Mouse (Mus musculus) lung, postnatal 0 days (tissue): ENCODE data around the gene Katnbl1. TPM values are rescaled to one million over a fixed set of nuclear protein-coding genes. Genes with fewer than 3 reads are reported as not detected.
"Not testable (repeated sequence)": the region's sequence is repeated elsewhere in the genome, so short reads cannot be mapped to it uniquely, and the experiment has no call there.

ENCODE experiments used
- ATAC-seq: fragments of 200-750 bp; cut with Nextera tagmentation; 2 replicates; pipeline ENCODE4 v1.8.0; 2017; ENCODE audit warnings: moderate library complexity
- DNase-seq: peaks from one replicate; pipeline ENCODE4 v3.0.0-alpha.2; 2016; ENCODE audit warnings: low spot score
- H3K27ac ChIP-seq: fragments of 300-500 bp; sonication (generic); 2 replicates; pipeline ENCODE4 v1.5.1; 2014; ENCODE audit warnings: antibody characterized with exemption, mild to moderate bottlenecking, low read length, mixed read lengths
- H3K27me3 ChIP-seq: fragments of 300-500 bp; sonication (generic); replicated peaks from 2 replicates; pipeline ENCODE4 v1.6.1; 2014; ENCODE audit warnings: low read length, mixed read lengths; ENCODE audit not compliant: insufficient read depth
- H3K36me3 ChIP-seq: fragments of 300-500 bp; sonication (generic); 2 replicates; pipeline ENCODE4 v1.6.1; 2014; ENCODE audit warnings: low read length, mixed read lengths; ENCODE audit not compliant: insufficient read depth
- H3K4me1 ChIP-seq: fragments of 300-500 bp; sonication (generic); 2 replicates; pipeline ENCODE4 v1.6.1; 2014; ENCODE audit warnings: antibody characterized with exemption, low read depth, low read length, mixed read lengths; ENCODE audit not compliant: insufficient read depth
- H3K4me2 ChIP-seq: fragments of 300-500 bp; sonication (generic); replicated peaks from 2 replicates; pipeline ENCODE4 v1.6.1; 2014; ENCODE audit warnings: low read depth, mild to moderate bottlenecking, low read length, moderate library complexity, mixed read lengths
- H3K4me3 ChIP-seq: fragments of 300-500 bp; sonication (generic); 2 replicates; pipeline ENCODE4 v1.5.1; 2014; ENCODE audit warnings: low read depth, low read length
- H3K9ac ChIP-seq: fragments of 300-500 bp; sonication (generic); replicated peaks from 2 replicates; pipeline ENCODE4 v1.6.1; 2014; ENCODE audit warnings: low read depth, mild to moderate bottlenecking
- H3K9me3 ChIP-seq: fragments of 300-500 bp; sonication (generic); 2 replicates; pipeline ENCODE4 v1.6.1; 2016; ENCODE audit warnings: low read length, mixed read lengths
- CTCF ChIP-seq: IDR thresholded peaks from 2 replicates; pipeline ENCODE4 v1.5.1; 2016; ENCODE audit warnings: antibody characterized with exemption, mild to moderate bottlenecking
- EP300 ChIP-seq: IDR thresholded peaks from 2 replicates; pipeline ENCODE4 v1.6.1; 2016; ENCODE audit warnings: antibody characterized with exemption, mild to moderate bottlenecking, control low read depth
- WGBS: fragments of 180-500 bp; shearing (Covaris S2); extraction: QIAGEN DNeasy Blood & Tissue Kit; methylation state at CpG from one replicate; pipeline ENCODE4 v1.1.7; 2014; 5-methylcytosine and 5-hydroxymethylcytosine counted together
- polyA plus RNA-seq: library from polyadenylated mRNA; unstranded; fragments of >200 nt; fragmentation: Nextera tagmentation; extraction: Ambion mirVana; gene quantifications from 2 replicates; pipeline ENCODE4 v1.2.1, GENCODE M21; 2015

The Katnbl1 gene
- polyA plus RNA-seq, 1 experiment from 2014 or later = 22.3 TPM

- Histone ChIP-seq H3K9me3 (no peaks in the 10 kb centered on the region), H3K4me1 (no peaks in the 10 kb centered on the region), H3K27ac (no peak overlapping the region), H3K4me3 (no peak overlapping the region), H3K36me3 (no peaks in the 10 kb centered on the region), H3K9ac (no peak overlapping the region), H3K4me2 (no peak overlapping the region), H3K27me3 (no peaks in the 10 kb centered on the region)
- no peak for TF ChIP-seq EP300
- TF ChIP-seq CTCF = no peak
- DNase-seq (no peak), ATAC-seq (no peak)
- 83% methylated on average over 5 of the region's 5 CpGs for WGBS
Observed at GRCm38 (mm10) chr2:112390843-112391242, 11.8 kb downstream of the Katnbl1 start.

- Histone ChIP-seq H3K27me3 (no peaks in the 10 kb centered on the region), H3K4me3 (no peak overlapping the region), H3K36me3 (no peaks in the 10 kb centered on the region), H3K27ac (no peak overlapping the region), H3K4me2 (no peak overlapping the region), H3K9me3 (no peaks in the 10 kb centered on the region), H3K9ac (no peak overlapping the region), H3K4me1 (no peaks in the 10 kb centered on the region)
- whole genome bisulfite sequencing = 65% methylated on average over 4 of the region's 4 CpGs
- DNase-seq (peak; percentile 25), ATAC-seq (no peak)
- no peak for TF ChIP-seq EP300
- no peak for TF ChIP-seq CTCF
Observed at GRCm38 (mm10) chr2:112391346-112392000, 12.5 kb downstream of the Katnbl1 start.

- Histone ChIP-seq H3K27me3 (no peaks in the 10 kb centered on the region), H3K9ac (no peak overlapping the region), H3K36me3 (no peaks in the 10 kb centered on the region), H3K4me2 (no peak overlapping the region), H3K4me1 (no peaks in the 10 kb centered on the region), H3K9me3 (no peaks in the 10 kb centered on the region), H3K27ac (no peak overlapping the region), H3K4me3 (no peak overlapping the region)
- 77% methylated on average over 1 of the region's 1 CpGs for WGBS
- no peak for ATAC-seq
- TF ChIP-seq CTCF = no peak
- TF ChIP-seq EP300 = no peak
- DNase-seq = no peak
Observed at GRCm38 (mm10) chr2:112392689-112393088, 13.7 kb downstream of the Katnbl1 start.

GRCm38 (mm10) chr2:112393958-112394357 lies 14.9 kb downstream of the Katnbl1 start:
- Histone ChIP-seq H3K9ac (no peak overlapping the region), H3K4me1 (no peaks in the 10 kb centered on the region), H3K4me3 (no peak overlapping the region), H3K27me3 (no peaks in the 10 kb centered on the region), H3K9me3 (no peaks in the 10 kb centered on the region), H3K27ac (no peak overlapping the region), H3K36me3 (no peaks in the 10 kb centered on the region), H3K4me2 (no peak overlapping the region)
- no peak for ATAC-seq
- TF ChIP-seq EP300 (no peak), CTCF (no peak)
- DNase-seq = no peak

GRCm38 (mm10) chr2:112396649-112397048 lies 17.6 kb downstream of the Katnbl1 start:
- no peak overlapping the region for H3K4me2 ChIP-seq
- DNase-seq = peak; percentile 45
- H3K4me1 ChIP-seq = no peaks in the 10 kb centered on the region
- H3K9me3 ChIP-seq = no peaks in the 10 kb centered on the region
- ATAC-seq = no peak
- H3K27me3 ChIP-seq = no peaks in the 10 kb centered on the region
- no peak overlapping the region; the same call in 1 of the 2 replicates for H3K27ac ChIP-seq
- H3K4me3 ChIP-seq = no peak overlapping the region
- no peaks in the 10 kb centered on the region for H3K36me3 ChIP-seq
- no peak overlapping the region for H3K9ac ChIP-seq
- no peak for TF ChIP-seq CTCF
- no peak for TF ChIP-seq EP300
- 38% methylated on average over 1 of the region's 1 CpGs for WGBS

- Histone ChIP-seq H3K9me3 (no peaks in the 10 kb centered on the region), H3K9ac (no peak overlapping the region), H3K4me3 (no peak overlapping the region), H3K36me3 (no peaks in the 10 kb centered on the region; the same call in 1 of the 2 replicates), H3K4me2 (no peak overlapping the region), H3K4me1 (no peaks in the 10 kb centered on the region), H3K27ac (no peak overlapping the region), H3K27me3 (no peaks in the 10 kb centered on the region)
- TF ChIP-seq CTCF = no peak
- TF ChIP-seq EP300 = no peak
- no peak for DNase-seq
- no peak for ATAC-seq
- 86% methylated on average over 3 of the region's 3 CpGs for WGBS
Observed at GRCm38 (mm10) chr2:112407030-112407429, 28.0 kb downstream of the Katnbl1 start.

- DNase-seq (no peak), ATAC-seq (no peak)
- H3K27me3 ChIP-seq = no peaks in the 10 kb centered on the region
- H3K4me1 ChIP-seq = no peaks in the 10 kb centered on the region
- no peak for TF ChIP-seq EP300
- TF ChIP-seq CTCF = no peak
- no peak overlapping the region for H3K27ac ChIP-seq
- H3K4me3 ChIP-seq = no peak overlapping the region
- no peak overlapping the region for H3K4me2 ChIP-seq
- H3K9ac ChIP-seq = no peak overlapping the region
- H3K36me3 ChIP-seq = no peaks in the 10 kb centered on the region
- 62% methylated on average over 3 of the region's 3 CpGs for WGBS
- H3K9me3 ChIP-seq = no peaks in the 10 kb centered on the region
Observed at GRCm38 (mm10) chr2:112425308-112425707, 46.3 kb downstream of the Katnbl1 start.

- not testable (repeated sequence) for H3K9ac ChIP-seq, H3K4me3 ChIP-seq, H3K4me2 ChIP-seq, H3K4me1 ChIP-seq, H3K27ac ChIP-seq, H3K27me3 ChIP-seq, ATAC-seq, DNase-seq, H3K36me3 ChIP-seq, H3K9me3 ChIP-seq
- 91% methylated on average over 3 of the region's 3 CpGs for WGBS
Observed at GRCm38 (mm10) chr2:112428534-112428933, 49.5 kb downstream of the Katnbl1 start.
